Mouse (Mus musculus): ENCODE data around the gene Fam217b. TPM values are rescaled to one million over a fixed set of nuclear protein-coding genes. Genes with fewer than 3 reads are reported as not detected.

Gene Fam217b
- polyA plus RNA-seq, 1 experiment from 2014 or later: 3.7 TPM

- peaks cover 4% of the 10 kb centered on the region; the same call in 1 of the 2 replicates for H3K36me3 ChIP-seq (ENCODE audit: control insufficient read depth, insufficient read depth, low read length)
- H3K9ac ChIP-seq (ENCODE audit: low read length): no peak overlapping the region
- H3K4me1 ChIP-seq (ENCODE audit: control insufficient read depth, insufficient read depth, low read length): peaks cover 21% of the 10 kb centered on the region
- 68% methylated on average over 13 of the region's 13 CpGs for WGBS
- ATAC-seq (ENCODE audit: insufficient read depth, low FRiP score): no peak
- no peak overlapping the region for H3K4me3 ChIP-seq (replicated peaks; ENCODE audit: low read length)
- H3K27ac ChIP-seq (ENCODE audit: low read length): no peak overlapping the region
- H3K9me3 ChIP-seq (replicated peaks; ENCODE audit: control insufficient read depth, low read length): no peaks in the 10 kb centered on the region
- no peak overlapping the region for H3K4me2 ChIP-seq (ENCODE audit: low read depth, low read length)
- 0 out of 2 replicates have a peak, but pooled peaks cover 6% of the 10 kb centered on the region for H3K27me3 ChIP-seq (ENCODE audit: control insufficient read depth, insufficient read depth, low read length)
Measured at GRCm38 (mm10) chr2:178416427-178416826, 2.1 kb downstream of the Fam217b start.

GRCm38 (mm10) chr2:178416970-178417369 lies 2.6 kb downstream of the Fam217b start:
- Histone ChIP-seq H3K27me3 (ENCODE audit: control insufficient read depth, insufficient read depth, low read length) (0 out of 2 replicates have a peak, but pooled peaks cover 6% of the 10 kb centered on the region), H3K4me2 (ENCODE audit: low read depth, low read length) (no peak overlapping the region), H3K27ac (ENCODE audit: low read length) (no peak overlapping the region), H3K4me3 (replicated peaks; ENCODE audit: low read length) (no peak overlapping the region), H3K9ac (ENCODE audit: low read length) (no peak overlapping the region), H3K4me1 (ENCODE audit: control insufficient read depth, insufficient read depth, low read length) (peaks cover 21% of the 10 kb centered on the region), H3K9me3 (replicated peaks; ENCODE audit: control insufficient read depth, low read length) (no peaks in the 10 kb centered on the region), H3K36me3 (ENCODE audit: control insufficient read depth, insufficient read depth, low read length) (peaks cover 4% of the 10 kb centered on the region; the same call in 1 of the 2 replicates)
- no peak for ATAC-seq (ENCODE audit: insufficient read depth, low FRiP score)
- WGBS: 77% methylated on average over 4 of the region's 4 CpGs

GRCm38 (mm10) chr2:178420576-178420975 lies 6.3 kb downstream of the Fam217b start:
- Histone ChIP-seq H3K4me2 (ENCODE audit: low read depth, low read length) (no peak overlapping the region), H3K36me3 (ENCODE audit: control insufficient read depth, insufficient read depth, low read length) (peaks cover 4% of the 10 kb centered on the region; the same call in 1 of the 2 replicates), H3K4me3 (replicated peaks; ENCODE audit: low read length) (no peak overlapping the region), H3K4me1 (ENCODE audit: control insufficient read depth, insufficient read depth, low read length) (0 out of 2 replicates have a peak, but pooled peaks cover 4% of the 10 kb centered on the region), H3K27me3 (ENCODE audit: control insufficient read depth, insufficient read depth, low read length) (no peaks in the 10 kb centered on the region), H3K27ac (ENCODE audit: low read length) (no peak overlapping the region), H3K9ac (ENCODE audit: low read length) (no peak overlapping the region), H3K9me3 (replicated peaks; ENCODE audit: control insufficient read depth, low read length) (no peaks in the 10 kb centered on the region)
- no peak for ATAC-seq (ENCODE audit: insufficient read depth, low FRiP score)
- WGBS: 83% methylated on average over 9 of the region's 9 CpGs

- ATAC-seq (ENCODE audit: insufficient read depth, low FRiP score): no peak
- Histone ChIP-seq H3K9me3 (replicated peaks; ENCODE audit: control insufficient read depth, low read length) (no peaks in the 10 kb centered on the region), H3K27me3 (ENCODE audit: control insufficient read depth, insufficient read depth, low read length) (no peaks in the 10 kb centered on the region), H3K4me2 (ENCODE audit: low read depth, low read length) (no peak overlapping the region), H3K27ac (ENCODE audit: low read length) (no peak overlapping the region), H3K9ac (ENCODE audit: low read length) (no peak overlapping the region), H3K4me3 (replicated peaks; ENCODE audit: low read length) (no peak overlapping the region), H3K36me3 (ENCODE audit: control insufficient read depth, insufficient read depth, low read length) (peaks cover 4% of the 10 kb centered on the region; the same call in 1 of the 2 replicates), H3K4me1 (ENCODE audit: control insufficient read depth, insufficient read depth, low read length) (0 out of 2 replicates have a peak, but pooled peaks cover 4% of the 10 kb centered on the region)
- WGBS: 54% methylated on average over 6 of the region's 6 CpGs
Measured at GRCm38 (mm10) chr2:178421603-178422002, 7.3 kb downstream of the Fam217b start.

GRCm38 (mm10) chr2:178422186-178422585 lies 7.9 kb downstream of the Fam217b start:
- Histone ChIP-seq H3K27ac (ENCODE audit: low read length) (no peak overlapping the region), H3K27me3 (ENCODE audit: control insufficient read depth, insufficient read depth, low read length) (no peaks in the 10 kb centered on the region), H3K9me3 (replicated peaks; ENCODE audit: control insufficient read depth, low read length) (no peaks in the 10 kb centered on the region), H3K4me2 (ENCODE audit: low read depth, low read length) (no peak overlapping the region), H3K36me3 (ENCODE audit: control insufficient read depth, insufficient read depth, low read length) (peaks cover 4% of the 10 kb centered on the region; the same call in 1 of the 2 replicates), H3K4me3 (replicated peaks; ENCODE audit: low read length) (no peak overlapping the region), H3K9ac (ENCODE audit: low read length) (no peak overlapping the region), H3K4me1 (ENCODE audit: control insufficient read depth, insufficient read depth, low read length) (0 out of 2 replicates have a peak, but pooled peaks cover 4% of the 10 kb centered on the region)
- WGBS: 26% methylated on average over 3 of the region's 3 CpGs
- 0 out of 2 replicates have a peak, but pooled peaks have one; percentile 11 for ATAC-seq (ENCODE audit: insufficient read depth, low FRiP score)

GRCm38 (mm10) chr2:178423223-178423622 lies 8.9 kb downstream of the Fam217b start:
- 0 out of 2 replicates have a peak, but pooled peaks cover 4% of the 10 kb centered on the region for H3K4me1 ChIP-seq (ENCODE audit: control insufficient read depth, insufficient read depth, low read length)
- H3K27me3 ChIP-seq (ENCODE audit: control insufficient read depth, insufficient read depth, low read length): no peaks in the 10 kb centered on the region
- no peak overlapping the region for H3K9ac ChIP-seq (ENCODE audit: low read length)
- no peak overlapping the region for H3K4me3 ChIP-seq (replicated peaks; ENCODE audit: low read length)
- ATAC-seq (ENCODE audit: insufficient read depth, low FRiP score): no peak
- H3K4me2 ChIP-seq (ENCODE audit: low read depth, low read length): no peak overlapping the region
- no peak overlapping the region for H3K27ac ChIP-seq (ENCODE audit: low read length)
- no peaks in the 10 kb centered on the region for H3K9me3 ChIP-seq (replicated peaks; ENCODE audit: control insufficient read depth, low read length)
- no peaks in the 10 kb centered on the region for H3K36me3 ChIP-seq (ENCODE audit: control insufficient read depth, insufficient read depth, low read length)
- WGBS: 65% methylated on average over 5 of the region's 5 CpGs

GRCm38 (mm10) chr2:178426229-178426628 lies 11.9 kb downstream of the Fam217b start:
- ATAC-seq (ENCODE audit: insufficient read depth, low FRiP score): peak; percentile 25; the same call in 1 of the 2 replicates
- 24% methylated on average over 4 of the region's 4 CpGs for WGBS
- Histone ChIP-seq H3K27ac (ENCODE audit: low read length) (no peak overlapping the region), H3K36me3 (ENCODE audit: control insufficient read depth, insufficient read depth, low read length) (no peaks in the 10 kb centered on the region), H3K4me2 (ENCODE audit: low read depth, low read length) (no peak overlapping the region), H3K4me1 (ENCODE audit: control insufficient read depth, insufficient read depth, low read length) (0 out of 2 replicates have a peak, but pooled peaks cover 4% of the 10 kb centered on the region), H3K27me3 (ENCODE audit: control insufficient read depth, insufficient read depth, low read length) (no peaks in the 10 kb centered on the region), H3K9ac (ENCODE audit: low read length) (no peak overlapping the region), H3K9me3 (replicated peaks; ENCODE audit: control insufficient read depth, low read length) (no peaks in the 10 kb centered on the region), H3K4me3 (replicated peaks; ENCODE audit: low read length) (no peak overlapping the region)

- Histone ChIP-seq H3K27ac (ENCODE audit: low read length) (no peak overlapping the region), H3K9ac (ENCODE audit: low read length) (no peak overlapping the region)
- 83% methylated on average over 5 of the region's 5 CpGs for WGBS
Measured at GRCm38 (mm10) chr2:178427181-178427580, 12.9 kb downstream of the Fam217b start.

GRCm38 (mm10) chr2:178428183-178428582 lies 13.9 kb downstream of the Fam217b start:
- H3K27me3 ChIP-seq (ENCODE audit: control insufficient read depth, insufficient read depth, low read length): no peaks in the 10 kb centered on the region
- no peak overlapping the region for H3K4me3 ChIP-seq (replicated peaks; ENCODE audit: low read length)
- ATAC-seq (ENCODE audit: insufficient read depth, low FRiP score): no peak
- no peak overlapping the region for H3K27ac ChIP-seq (ENCODE audit: low read length)
- no peak overlapping the region for H3K9ac ChIP-seq (ENCODE audit: low read length)
- H3K36me3 ChIP-seq (ENCODE audit: control insufficient read depth, insufficient read depth, low read length): no peaks in the 10 kb centered on the region
- H3K9me3 ChIP-seq (replicated peaks; ENCODE audit: control insufficient read depth, low read length): no peaks in the 10 kb centered on the region
- 82% methylated on average over 9 of the region's 9 CpGs for WGBS
- 0 out of 2 replicates have a peak, but pooled peaks cover 3% of the 10 kb centered on the region for H3K4me1 ChIP-seq (ENCODE audit: control insufficient read depth, insufficient read depth, low read length)
- no peak overlapping the region for H3K4me2 ChIP-seq (ENCODE audit: low read depth, low read length)

More at GRCm38 (mm10) chr2:178427181-178427580, 12.9 kb downstream of the Fam217b start:
- Histone ChIP-seq H3K4me3 (replicated peaks; ENCODE audit: low read length) (no peak overlapping the region), H3K4me1 (ENCODE audit: control insufficient read depth, insufficient read depth, low read length) (0 out of 2 replicates have a peak, but pooled peaks cover 4% of the 10 kb centered on the region), H3K4me2 (ENCODE audit: low read depth, low read length) (no peak overlapping the region), H3K27me3 (ENCODE audit: control insufficient read depth, insufficient read depth, low read length) (no peaks in the 10 kb centered on the region), H3K36me3 (ENCODE audit: control insufficient read depth, insufficient read depth, low read length) (no peaks in the 10 kb centered on the region), H3K9me3 (replicated peaks; ENCODE audit: control insufficient read depth, low read length) (no peaks in the 10 kb centered on the region)
- no peak for ATAC-seq (ENCODE audit: insufficient read depth, low FRiP score)

Measured in stomach, embryonic 16.5 days (tissue).